In genomic region chr17:73656373-73656772, GRCm38 (mm10) we compare ENCODE assay signal across 23 mouse cellular contexts. TPM values are rescaled to one million over a fixed set of nuclear protein-coding genes. Genes with fewer than 3 reads are reported as not detected.
"Had no signal": no experiment of that assay in that cellular context is flagged by ENCODE, and none has a peak within 500 bp of the region (broad histone marks: within the 10 kb centered on the region; RNA-seq: fewer than 3 reads in every experiment).

No protein-coding gene starts in this region.

- H3K9me3 ChIP-seq: kidney, embryonic 15.5 days; limb, embryonic 12.5 days; limb, embryonic 15.5 days; lung, embryonic 15.5 days; midbrain, embryonic 13.5 days; neural tube, embryonic 13.5 days; stomach, embryonic 15.5 days had no signal

- H3K4me2 ChIP-seq: kidney, embryonic 15.5 days; limb, embryonic 12.5 days; limb, embryonic 15.5 days; liver, embryonic 11.5 days; lung, embryonic 15.5 days; midbrain, embryonic 13.5 days; neural tube, embryonic 13.5 days; stomach, embryonic 15.5 days had no signal

- DNase-seq: kidney, adult 8-10 months; kidney, postnatal 10 days; kidney, postnatal 36 days; left cerebral cortex, postnatal 4 days; lung, adult 18-20 months; lung, postnatal 10 days; lung, postnatal 36 days; retina, postnatal 1 day; right cerebral cortex, postnatal 25 days; spleen, adult 18-20 months; thymus, adult 18-20 months; thymus, postnatal 36 days had no signal

- H3K27me3 ChIP-seq: kidney, embryonic 15.5 days; limb, embryonic 12.5 days; limb, embryonic 15.5 days; lung, embryonic 15.5 days; midbrain, embryonic 13.5 days; neural tube, embryonic 13.5 days; stomach, embryonic 15.5 days had no signal

- H3K9ac ChIP-seq: kidney, embryonic 15.5 days; limb, embryonic 12.5 days; limb, embryonic 15.5 days; liver, embryonic 14.5 days; lung, embryonic 15.5 days; midbrain, embryonic 13.5 days; neural tube, embryonic 13.5 days; stomach, embryonic 15.5 days had no signal

- H3K27ac ChIP-seq: kidney, embryonic 15.5 days; limb, embryonic 12.5 days; limb, embryonic 15.5 days; liver, embryonic 14.5 days; lung, embryonic 15.5 days; midbrain, embryonic 13.5 days; neural tube, embryonic 13.5 days; stomach, embryonic 15.5 days had no signal

- H3K36me3 ChIP-seq: kidney, embryonic 15.5 days; limb, embryonic 12.5 days; limb, embryonic 15.5 days; lung, embryonic 15.5 days; midbrain, embryonic 13.5 days; neural tube, embryonic 13.5 days; stomach, embryonic 15.5 days had no signal

- H3K4me3 ChIP-seq: kidney, embryonic 15.5 days; limb, embryonic 12.5 days; limb, embryonic 15.5 days; lung, embryonic 15.5 days; midbrain, embryonic 13.5 days; myocyte; neural tube, embryonic 13.5 days; stomach, embryonic 15.5 days had no signal

- H3K4me1 ChIP-seq: kidney, embryonic 15.5 days; limb, embryonic 12.5 days; limb, embryonic 15.5 days; lung, embryonic 15.5 days; stomach, embryonic 15.5 days had no signal

- ATAC-seq: midbrain, embryonic 13.5 days; midbrain, embryonic 16.5 days had no signal

RNA-seq across cellular contexts. Expression of gene Galnt14, which starts 53.9 kb away (rescaled TPM):
- polyA plus RNA-seq: myocyte had no signal
